Mouse (Mus musculus): ENCODE measurements around the gene Efcab5. TPM values are rescaled to one million over a fixed set of nuclear protein-coding genes. Genes with fewer than 3 reads are reported as not detected.
A peak's percentile ranks its signal among the peaks of the same experiment; 100 is the strongest.

Efcab5 gene
- polyA plus RNA-seq, 1 experiment from 2014 or later: 0.37 TPM

DNA sequence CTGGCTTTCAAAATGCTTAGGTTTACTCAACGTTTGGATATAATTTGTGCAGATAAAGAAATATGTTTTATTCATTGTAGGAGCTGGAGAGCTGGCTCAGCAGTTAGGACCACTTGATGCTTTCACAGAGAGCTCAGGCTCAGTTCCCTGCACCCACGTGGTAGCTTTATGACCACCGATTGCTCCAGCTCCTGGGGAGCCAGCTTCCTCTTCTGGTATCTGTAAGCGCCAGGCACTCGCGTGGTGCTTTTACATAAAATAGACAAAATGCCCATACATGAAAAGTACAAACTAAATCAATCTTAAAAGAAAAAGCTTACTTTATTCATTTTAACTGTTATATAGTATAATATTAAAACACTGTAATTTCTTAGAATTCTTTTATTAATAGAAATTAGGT is 46.8 kb downstream of the Efcab5 start:
- no peaks in the 10 kb centered on the region for H3K36me3 ChIP-seq (ENCODE audit: insufficient read depth, low read length)
- no peaks in the 10 kb centered on the region for H3K4me1 ChIP-seq (replicated peaks; ENCODE audit: insufficient read depth, low read length)
- H3K9me3 ChIP-seq (replicated peaks; ENCODE audit: low read length): no peaks in the 10 kb centered on the region
- ATAC-seq (replicated peaks; ENCODE audit: low FRiP score, low read depth): no peak
- 71% methylated on average over 6 of the region's 6 CpGs for WGBS
- H3K27ac ChIP-seq: no peak overlapping the region
- H3K27me3 ChIP-seq (ENCODE audit: insufficient read depth, low read length): no peaks in the 10 kb centered on the region
- H3K4me2 ChIP-seq (ENCODE audit: low read length): no peak overlapping the region
- no peak overlapping the region for H3K9ac ChIP-seq (ENCODE audit: low read depth, low read length)
- DNase-seq (ENCODE audit: low spot score): no peak
- TF ChIP-seq CTCF (IDR thresholded peaks at IDR 0.05; ENCODE audit: low read depth): no peak
- H3K4me3 ChIP-seq (replicated peaks; ENCODE audit: low read depth, low read length): no peak overlapping the region

DNA sequence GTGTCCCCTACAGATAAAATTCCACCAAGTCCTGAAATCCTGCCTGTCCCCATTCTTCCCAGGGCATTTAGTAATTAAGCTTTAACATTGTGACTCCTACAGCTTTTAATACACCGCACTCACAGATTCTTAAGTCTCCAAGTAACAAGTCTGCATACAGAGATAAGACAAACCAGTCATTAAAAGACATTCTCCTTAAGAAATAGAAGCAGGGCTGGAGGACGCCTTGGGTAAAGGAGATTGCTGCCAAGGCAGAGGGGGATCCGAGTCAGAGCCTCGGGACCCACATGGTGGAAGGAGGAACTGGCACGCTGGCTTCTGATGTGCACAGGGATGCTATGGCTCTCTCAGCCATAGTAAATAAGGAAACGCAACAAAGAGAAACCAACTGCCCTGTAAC is 48.8 kb downstream of the Efcab5 start:
- Histone ChIP-seq H3K4me3 (replicated peaks; ENCODE audit: low read depth, low read length) (no peak overlapping the region), H3K27ac (no peak overlapping the region), H3K36me3 (ENCODE audit: insufficient read depth, low read length) (no peaks in the 10 kb centered on the region), H3K9ac (ENCODE audit: low read depth, low read length) (no peak overlapping the region), H3K9me3 (replicated peaks; ENCODE audit: low read length) (no peaks in the 10 kb centered on the region), H3K27me3 (ENCODE audit: insufficient read depth, low read length) (no peaks in the 10 kb centered on the region), H3K4me2 (ENCODE audit: low read length) (no peak overlapping the region), H3K4me1 (replicated peaks; ENCODE audit: insufficient read depth, low read length) (no peaks in the 10 kb centered on the region)
- no peak for ATAC-seq (replicated peaks; ENCODE audit: low FRiP score, low read depth)
- WGBS: 90% methylated on average over 6 of the region's 6 CpGs
- DNase-seq (ENCODE audit: low spot score): no peak
- no peak for TF ChIP-seq CTCF (IDR thresholded peaks at IDR 0.05; ENCODE audit: low read depth)

DNA sequence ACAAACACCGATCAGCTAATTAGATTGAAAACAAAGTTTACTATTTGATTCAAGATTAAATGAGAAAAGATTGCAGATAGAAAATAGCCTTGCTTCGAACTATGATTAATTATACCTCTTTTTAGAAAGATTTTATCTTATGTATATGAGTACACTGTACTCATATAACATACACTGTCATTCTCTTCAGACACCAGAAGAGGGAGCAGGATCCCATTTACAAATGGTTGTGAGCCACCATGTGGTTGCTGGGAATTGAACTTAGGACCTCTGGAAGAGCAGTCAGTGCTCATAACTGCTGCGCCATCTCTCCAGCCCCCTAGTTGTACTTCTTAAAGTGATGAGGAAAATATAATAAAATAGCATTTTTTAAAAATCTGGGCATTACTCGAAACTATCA is 55.3 kb downstream of the Efcab5 start:
- Histone ChIP-seq H3K36me3 (ENCODE audit: insufficient read depth, low read length) (no peaks in the 10 kb centered on the region), H3K4me2 (ENCODE audit: low read length) (no peak overlapping the region), H3K9ac (ENCODE audit: low read depth, low read length) (no peak overlapping the region), H3K27me3 (ENCODE audit: insufficient read depth, low read length) (no peaks in the 10 kb centered on the region), H3K4me3 (replicated peaks; ENCODE audit: low read depth, low read length) (no peak overlapping the region), H3K27ac (no peak overlapping the region), H3K9me3 (replicated peaks; ENCODE audit: low read length) (no peaks in the 10 kb centered on the region), H3K4me1 (replicated peaks; ENCODE audit: insufficient read depth, low read length) (no peaks in the 10 kb centered on the region)
- 95% methylated on average over 4 of the region's 4 CpGs for WGBS
- TF ChIP-seq CTCF (IDR thresholded peaks at IDR 0.05; ENCODE audit: low read depth): peak; percentile 34
- ATAC-seq (replicated peaks; ENCODE audit: low FRiP score, low read depth) (no peak), DNase-seq (ENCODE audit: low spot score) (no peak)

DNA sequence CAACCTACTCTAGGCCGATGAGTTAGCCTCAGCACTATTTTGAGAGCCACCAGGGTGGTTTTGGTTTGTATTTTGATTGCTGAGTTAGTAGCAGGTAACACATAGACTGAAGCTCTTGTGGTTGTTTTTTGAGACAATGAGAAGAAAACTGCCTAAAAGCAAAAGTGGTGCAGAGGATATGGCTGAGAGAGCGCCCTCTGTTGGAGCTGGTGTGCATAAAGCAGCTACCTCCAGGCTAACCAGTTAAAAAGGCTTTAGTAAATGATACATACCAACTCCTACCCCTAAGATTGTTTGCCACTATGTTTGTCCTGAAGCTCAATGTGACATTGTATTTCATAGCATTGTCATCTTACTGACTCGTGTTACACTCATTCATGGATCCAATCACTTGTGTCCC is 56.2 kb downstream of the Efcab5 start:
- WGBS: 67% methylated on average over 3 of the region's 3 CpGs
- H3K27ac ChIP-seq: no peak overlapping the region
- no peak overlapping the region for H3K4me2 ChIP-seq (ENCODE audit: low read length)
- H3K9me3 ChIP-seq (replicated peaks; ENCODE audit: low read length): no peaks in the 10 kb centered on the region
- TF ChIP-seq CTCF (IDR thresholded peaks at IDR 0.05; ENCODE audit: low read depth): peak; percentile 53
- no peak overlapping the region for H3K4me3 ChIP-seq (replicated peaks; ENCODE audit: low read depth, low read length)
- H3K27me3 ChIP-seq (ENCODE audit: insufficient read depth, low read length): no peaks in the 10 kb centered on the region
- H3K9ac ChIP-seq (ENCODE audit: low read depth, low read length): no peak overlapping the region
- ATAC-seq (replicated peaks; ENCODE audit: low FRiP score, low read depth): no peak
- no peaks in the 10 kb centered on the region for H3K36me3 ChIP-seq (ENCODE audit: insufficient read depth, low read length)
- no peaks in the 10 kb centered on the region for H3K4me1 ChIP-seq (replicated peaks; ENCODE audit: insufficient read depth, low read length)
- peak; percentile 11 for DNase-seq (ENCODE audit: low spot score)

DNA sequence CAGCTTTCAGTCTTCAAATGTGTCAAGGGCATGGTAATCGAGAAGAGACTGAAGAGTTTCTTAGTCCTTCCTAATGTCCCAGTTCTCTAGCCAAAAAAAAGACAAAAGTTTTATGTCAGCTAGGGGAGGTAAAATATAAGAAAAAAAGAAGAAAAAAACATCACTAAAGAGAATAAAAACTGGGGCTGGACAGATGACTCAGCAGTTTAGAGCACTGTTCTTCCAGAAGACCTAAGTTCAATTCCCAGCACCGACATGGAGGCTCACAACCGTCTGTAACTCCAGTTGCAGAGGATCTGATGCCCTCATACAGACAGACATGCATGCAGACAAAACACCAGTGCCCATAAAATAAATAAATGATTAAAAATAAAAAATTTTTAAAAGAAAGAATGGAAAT is 60.2 kb downstream of the Efcab5 start:
- no peak overlapping the region for H3K4me2 ChIP-seq (ENCODE audit: low read length)
- no peaks in the 10 kb centered on the region for H3K9me3 ChIP-seq (replicated peaks; ENCODE audit: low read length)
- TF ChIP-seq CTCF (IDR thresholded peaks at IDR 0.05; ENCODE audit: low read depth): no peak
- H3K4me3 ChIP-seq (replicated peaks; ENCODE audit: low read depth, low read length): no peak overlapping the region
- H3K27ac ChIP-seq: no peak overlapping the region
- DNase-seq (ENCODE audit: low spot score): no peak
- no peaks in the 10 kb centered on the region for H3K4me1 ChIP-seq (replicated peaks; ENCODE audit: insufficient read depth, low read length)
- no peaks in the 10 kb centered on the region for H3K36me3 ChIP-seq (ENCODE audit: insufficient read depth, low read length)
- ATAC-seq (replicated peaks; ENCODE audit: low FRiP score, low read depth): no peak
- no peak overlapping the region for H3K9ac ChIP-seq (ENCODE audit: low read depth, low read length)
- whole genome bisulfite sequencing: 85% methylated on average over 3 of the region's 3 CpGs
- H3K27me3 ChIP-seq (ENCODE audit: insufficient read depth, low read length): no peaks in the 10 kb centered on the region

DNA sequence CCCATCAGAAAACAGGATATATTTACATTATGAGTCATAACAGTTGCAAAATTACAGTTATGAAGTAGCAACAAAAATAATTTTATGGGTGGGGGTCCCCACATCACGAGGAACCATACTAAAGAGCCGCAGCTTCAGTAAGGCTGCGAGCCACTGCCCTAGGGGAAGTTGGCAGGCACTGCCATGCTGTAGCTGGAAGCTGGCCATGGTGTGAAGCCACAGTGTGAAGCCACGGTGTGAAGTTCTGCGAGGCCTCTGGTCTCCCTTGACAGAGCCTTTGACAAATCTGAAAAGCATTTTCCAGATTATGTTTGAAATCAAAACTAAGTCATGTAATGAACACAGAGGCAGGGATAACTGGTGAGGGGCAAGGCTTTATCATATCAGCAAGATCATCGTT is 77.6 kb downstream of the Efcab5 start:
- TF ChIP-seq CTCF (IDR thresholded peaks at IDR 0.05; ENCODE audit: low read depth): no peak
- Histone ChIP-seq H3K4me3 (replicated peaks; ENCODE audit: low read depth, low read length) (no peak overlapping the region), H3K27me3 (ENCODE audit: insufficient read depth, low read length) (no peaks in the 10 kb centered on the region), H3K9ac (ENCODE audit: low read depth, low read length) (no peak overlapping the region), H3K4me1 (replicated peaks; ENCODE audit: insufficient read depth, low read length) (no peaks in the 10 kb centered on the region), H3K4me2 (ENCODE audit: low read length) (no peak overlapping the region), H3K27ac (no peak overlapping the region), H3K36me3 (ENCODE audit: insufficient read depth, low read length) (no peaks in the 10 kb centered on the region), H3K9me3 (replicated peaks; ENCODE audit: low read length) (no peaks in the 10 kb centered on the region)
- no peak for DNase-seq (ENCODE audit: low spot score)
- WGBS: 70% methylated on average over 6 of the region's 6 CpGs
- ATAC-seq (replicated peaks; ENCODE audit: low FRiP score, low read depth): no peak

DNA sequence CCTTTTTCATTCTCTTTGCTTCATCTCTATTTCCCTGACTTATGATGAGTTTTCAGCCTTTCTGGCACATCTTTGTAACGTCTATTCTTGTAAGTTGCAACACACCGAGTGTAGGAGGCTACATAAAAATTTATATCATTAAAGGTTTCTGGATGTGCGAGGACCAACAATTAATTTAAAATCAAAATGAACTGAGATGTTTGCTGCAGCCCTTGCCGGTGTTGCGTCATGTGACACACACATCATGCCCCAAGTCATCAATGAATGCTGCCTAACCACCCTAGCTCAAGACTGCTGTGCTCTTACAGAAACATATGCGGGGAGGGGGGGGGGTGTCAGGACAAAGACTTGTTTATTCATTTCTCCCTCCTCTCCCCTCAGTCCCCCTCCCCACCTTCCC is 80.3 kb downstream of the Efcab5 start:
- Histone ChIP-seq H3K36me3 (ENCODE audit: insufficient read depth, low read length) (no peaks in the 10 kb centered on the region), H3K27me3 (ENCODE audit: insufficient read depth, low read length) (no peaks in the 10 kb centered on the region), H3K4me2 (ENCODE audit: low read length) (no peak overlapping the region), H3K9me3 (replicated peaks; ENCODE audit: low read length) (no peaks in the 10 kb centered on the region), H3K9ac (ENCODE audit: low read depth, low read length) (no peak overlapping the region), H3K4me3 (replicated peaks; ENCODE audit: low read depth, low read length) (no peak overlapping the region), H3K4me1 (replicated peaks; ENCODE audit: insufficient read depth, low read length) (no peaks in the 10 kb centered on the region), H3K27ac (no peak overlapping the region)
- 88% methylated on average over 6 of the region's 6 CpGs for WGBS
- TF ChIP-seq CTCF (IDR thresholded peaks at IDR 0.05; ENCODE audit: low read depth): no peak
- ATAC-seq (replicated peaks; ENCODE audit: low FRiP score, low read depth) (no peak), DNase-seq (ENCODE audit: low spot score) (no peak)
